Mouse (Mus musculus): Measurements from ENCODE around the gene Wipi1.

DNA sequence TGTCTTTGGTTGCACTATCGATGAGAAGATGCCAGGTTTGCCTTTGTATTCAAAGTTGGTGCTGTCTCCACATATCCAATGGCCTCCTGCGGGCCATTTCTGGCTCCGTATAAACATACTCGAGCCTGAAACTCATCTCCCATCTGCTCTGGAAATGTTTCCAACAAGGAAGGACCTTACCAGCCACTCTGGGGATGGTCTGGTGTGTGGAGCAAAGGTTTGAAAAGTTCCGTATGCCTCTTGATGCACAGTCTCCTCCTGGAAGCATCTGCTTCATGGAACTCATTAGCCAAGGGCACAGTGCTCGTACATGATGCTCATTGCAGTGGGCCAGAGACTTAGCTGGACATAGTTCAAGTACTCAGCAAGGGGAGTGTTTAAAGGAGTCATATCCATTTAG, 75.8 kb downstream of the Wipi1 start:
- TF ChIP-seq ZNF384 (IDR thresholded peaks at IDR 0.05; ENCODE audit: low read depth, low read length) (no peak), ZC3H11A (IDR thresholded peaks at IDR 0.05; ENCODE audit: borderline replicate concordance, low read depth, low read length) (no peak), CHD2 (IDR thresholded peaks at IDR 0.05; ENCODE audit: low read depth, low read length) (no peak), HCFC1 (IDR thresholded peaks at IDR 0.05; ENCODE audit: borderline replicate concordance, insufficient read depth, low read length) (no peak), MAFK (IDR thresholded peaks at IDR 0.05; ENCODE audit: insufficient read depth, low read depth, low read length) (no peak)
